Mouse (Mus musculus) gastrocnemius, postnatal 10 days (tissue): ENCODE data around the gene Gfra4. TPM values are rescaled to one million over a fixed set of nuclear protein-coding genes. Genes with fewer than 3 reads are reported as not detected.

Experiments
- DNase-seq: peaks from one replicate; pipeline ENCODE4 v3.0.0; 2021; ENCODE audit warnings: mixed read lengths
- long read RNA-seq, 2 experiments: library from polyadenylated mRNA; stranded (forward); transcript quantifications; one replicate each; pipeline ENCODE4 v2.0.0; 2021
- total RNA-seq, 2 experiments: library from RNA; stranded (reverse); gene quantifications; 2 replicates each; pipeline ENCODE4 v1.2.3; 2021

Gene Gfra4
- total RNA-seq, result 1 to 10 TPM; 4.5 to 8.6 TPM
- long read RNA-seq, experiment 1, partial matches to known transcripts, result 9 of 15 reads
- long read RNA-seq, experiment 1, other reads (novel, unspliced or antisense), result 2 of 15 reads
- long read RNA-seq, experiment 2, partial matches to known transcripts, result 1 of 6 reads
- long read RNA-seq, experiment 2, other reads (novel, unspliced or antisense), result 1 of 6 reads

- DNase-seq, result no peak
These were observed at the start of gene Gfra4 for GRCm38 (mm10) chr2:131042988-131043387. TSS of gene Gfra4 (minus strand) at chr2:131043088.

GRCm38 (mm10) chr2:131090852-131091251 is 48.0 kb upstream of the Gfra4 start:
- DNase-seq, result no peak

GRCm38 (mm10) chr2:131089634-131090033 is 46.7 kb upstream of the Gfra4 start:
- no peak for DNase-seq

- no peak for DNase-seq
These were observed 45.7 kb upstream of the Gfra4 start for GRCm38 (mm10) chr2:131088581-131088980.

GRCm38 (mm10) chr2:131086667-131087390 is 43.9 kb upstream of the Gfra4 start, which contains the start of gene Siglec1:
TSS of gene Siglec1 (minus strand) at chr2:131086765.
- DNase-seq, result no peak

- DNase-seq, result no peak
These were observed 41.3 kb upstream of the Gfra4 start for GRCm38 (mm10) chr2:131084206-131084605.

GRCm38 (mm10) chr2:131080507-131080906 is 37.6 kb upstream of the Gfra4 start:
- DNase-seq, result no peak

GRCm38 (mm10) chr2:131072536-131072935 is 29.6 kb upstream of the Gfra4 start:
- no peak for DNase-seq

- DNase-seq, result peak; percentile 62
These were observed 24.6 kb upstream of the Gfra4 start for GRCm38 (mm10) chr2:131067481-131067880.

GRCm38 (mm10) chr2:131066342-131066741 is 23.5 kb upstream of the Gfra4 start:
- DNase-seq, result no peak

- no peak for DNase-seq
These were observed 20.5 kb upstream of the Gfra4 start, which contains the start of gene Adam33 for GRCm38 (mm10) chr2:131063404-131063864. TSS of gene Adam33 (minus strand) at chr2:131063814.

GRCm38 (mm10) chr2:131061607-131062006 is 18.7 kb upstream of the Gfra4 start:
- no peak for DNase-seq

GRCm38 (mm10) chr2:131060784-131061183 is 17.9 kb upstream of the Gfra4 start:
- DNase-seq, result no peak

GRCm38 (mm10) chr2:131059781-131060540 is 17.1 kb upstream of the Gfra4 start:
- no peak for DNase-seq

GRCm38 (mm10) chr2:131059377-131059776 is 16.5 kb upstream of the Gfra4 start:
- DNase-seq, result peak; percentile 75

GRCm38 (mm10) chr2:131058672-131059071 is 15.8 kb upstream of the Gfra4 start:
- DNase-seq, result no peak

GRCm38 (mm10) chr2:131056191-131056590 is 13.3 kb upstream of the Gfra4 start:
- no peak for DNase-seq

- DNase-seq, result peak; percentile 64
These were observed 12.7 kb upstream of the Gfra4 start for GRCm38 (mm10) chr2:131055631-131056030.

- no peak for DNase-seq
These were observed 11.9 kb upstream of the Gfra4 start for GRCm38 (mm10) chr2:131054646-131055264.

- no peak for DNase-seq
These were observed 11.2 kb upstream of the Gfra4 start for GRCm38 (mm10) chr2:131053851-131054645.

GRCm38 (mm10) chr2:131052862-131053418 is 10.1 kb upstream of the Gfra4 start:
- DNase-seq, result no peak
